Mouse (Mus musculus): Measurements from ENCODE around the gene Map4k5. TPM values are rescaled to one million over a fixed set of nuclear protein-coding genes. Genes with fewer than 3 reads are reported as not detected.

The Map4k5 gene
- polyA plus RNA-seq, 1 experiment: 6.7 TPM

GRCm38 (mm10) chr12:69831239-69831910 is 61.6 kb downstream of the Map4k5 start:
- H3K36me3 ChIP-seq (ENCODE audit: control insufficient read depth, insufficient read depth, low read length): peaks cover 18% of the 10 kb centered on the region
- DNase-seq (ENCODE audit: low read depth in 1 of 2, low spot score in 2 of 2): no peak
- no peak overlapping the region for H3K4me3 ChIP-seq (ENCODE audit: extremely low read depth, insufficient read depth, insufficient read length)
- no peak overlapping the region for H3K27ac ChIP-seq (ENCODE audit: insufficient read depth, low read length)
- WGBS: 94% methylated on average over 9 of the region's 9 CpGs
- H3K27me3 ChIP-seq (ENCODE audit: control insufficient read depth, insufficient read depth, low read length): no peaks in the 10 kb centered on the region
- no peak for TF ChIP-seq POLR2A (IDR thresholded peaks at IDR 0.05; ENCODE audit: low read depth, low read length)
- TF ChIP-seq CTCF (IDR thresholded peaks at IDR 0.05; ENCODE audit: extremely low read depth, insufficient read depth, insufficient read length, insufficient replicate concordance): no peak
- H3K4me1 ChIP-seq (ENCODE audit: control insufficient read depth, insufficient read depth, insufficient read length): no peaks in the 10 kb centered on the region

- TF ChIP-seq CTCF (IDR thresholded peaks at IDR 0.05; ENCODE audit: extremely low read depth, insufficient read depth, insufficient read length, insufficient replicate concordance) (no peak), POLR2A (IDR thresholded peaks at IDR 0.05; ENCODE audit: low read depth, low read length) (no peak)
- no peaks in the 10 kb centered on the region for H3K27me3 ChIP-seq (ENCODE audit: control insufficient read depth, insufficient read depth, low read length)
- WGBS: 87% methylated on average over 2 of the region's 2 CpGs
- H3K4me3 ChIP-seq (ENCODE audit: extremely low read depth, insufficient read depth, insufficient read length): no peak overlapping the region
- DNase-seq (ENCODE audit: low read depth in 1 of 2, low spot score in 2 of 2): no peak
- peaks cover 24% of the 10 kb centered on the region for H3K36me3 ChIP-seq (ENCODE audit: control insufficient read depth, insufficient read depth, low read length)
- no peak overlapping the region for H3K27ac ChIP-seq (ENCODE audit: insufficient read depth, low read length)
- no peaks in the 10 kb centered on the region for H3K4me1 ChIP-seq (ENCODE audit: control insufficient read depth, insufficient read depth, insufficient read length)
Observed at GRCm38 (mm10) chr12:69828214-69828613, 64.8 kb downstream of the Map4k5 start.

- H3K27me3 ChIP-seq (ENCODE audit: control insufficient read depth, insufficient read depth, low read length): no peaks in the 10 kb centered on the region
- no peak for DNase-seq (ENCODE audit: low read depth in 1 of 2, low spot score in 2 of 2)
- H3K4me3 ChIP-seq (ENCODE audit: extremely low read depth, insufficient read depth, insufficient read length): no peak overlapping the region
- no peak overlapping the region for H3K27ac ChIP-seq (ENCODE audit: insufficient read depth, low read length)
- TF ChIP-seq CTCF (IDR thresholded peaks at IDR 0.05; ENCODE audit: extremely low read depth, insufficient read depth, insufficient read length, insufficient replicate concordance) (no peak), POLR2A (IDR thresholded peaks at IDR 0.05; ENCODE audit: low read depth, low read length) (no peak)
- 88% methylated on average over 9 of the region's 9 CpGs for WGBS
- H3K36me3 ChIP-seq (ENCODE audit: control insufficient read depth, insufficient read depth, low read length): peaks cover 33% of the 10 kb centered on the region
- no peaks in the 10 kb centered on the region for H3K4me1 ChIP-seq (ENCODE audit: control insufficient read depth, insufficient read depth, insufficient read length)
Observed at GRCm38 (mm10) chr12:69824881-69825597, 68.0 kb downstream of the Map4k5 start.

- Histone ChIP-seq H3K4me1 (ENCODE audit: control insufficient read depth, insufficient read depth, insufficient read length) (no peaks in the 10 kb centered on the region), H3K36me3 (ENCODE audit: control insufficient read depth, insufficient read depth, low read length) (peaks cover 18% of the 10 kb centered on the region; the same call in 1 of the 2 replicates), H3K4me3 (ENCODE audit: extremely low read depth, insufficient read depth, insufficient read length) (no peak overlapping the region), H3K27me3 (ENCODE audit: control insufficient read depth, insufficient read depth, low read length) (no peaks in the 10 kb centered on the region), H3K27ac (ENCODE audit: insufficient read depth, low read length) (no peak overlapping the region)
- 90% methylated on average over 6 of the region's 6 CpGs for WGBS
- no peak for DNase-seq (ENCODE audit: low read depth in 1 of 2, low spot score in 2 of 2)
- no peak for TF ChIP-seq CTCF (IDR thresholded peaks at IDR 0.05; ENCODE audit: extremely low read depth, insufficient read depth, insufficient read length, insufficient replicate concordance)
- no peak for TF ChIP-seq POLR2A (IDR thresholded peaks at IDR 0.05; ENCODE audit: low read depth, low read length)
Observed at GRCm38 (mm10) chr12:69814272-69814671, 78.7 kb downstream of the Map4k5 start.

GRCm38 (mm10) chr12:69813596-69813995 is 79.4 kb downstream of the Map4k5 start:
- Histone ChIP-seq H3K36me3 (ENCODE audit: control insufficient read depth, insufficient read depth, low read length) (peaks cover 21% of the 10 kb centered on the region; the same call in 1 of the 2 replicates), H3K27me3 (ENCODE audit: control insufficient read depth, insufficient read depth, low read length) (no peaks in the 10 kb centered on the region), H3K27ac (ENCODE audit: insufficient read depth, low read length) (no peak overlapping the region), H3K4me3 (ENCODE audit: extremely low read depth, insufficient read depth, insufficient read length) (no peak overlapping the region), H3K4me1 (ENCODE audit: control insufficient read depth, insufficient read depth, insufficient read length) (no peaks in the 10 kb centered on the region)
- WGBS: 96% methylated on average over 2 of the region's 2 CpGs
- no peak for DNase-seq (ENCODE audit: low read depth in 1 of 2, low spot score in 2 of 2)
- TF ChIP-seq POLR2A (IDR thresholded peaks at IDR 0.05; ENCODE audit: low read depth, low read length): no peak
- no peak for TF ChIP-seq CTCF (IDR thresholded peaks at IDR 0.05; ENCODE audit: extremely low read depth, insufficient read depth, insufficient read length, insufficient replicate concordance)

GRCm38 (mm10) chr12:69812986-69813385 is 80.0 kb downstream of the Map4k5 start:
- no peak overlapping the region for H3K27ac ChIP-seq (ENCODE audit: insufficient read depth, low read length)
- DNase-seq (ENCODE audit: low read depth in 1 of 2, low spot score in 2 of 2): no peak
- TF ChIP-seq CTCF (IDR thresholded peaks at IDR 0.05; ENCODE audit: extremely low read depth, insufficient read depth, insufficient read length, insufficient replicate concordance) (no peak), POLR2A (IDR thresholded peaks at IDR 0.05; ENCODE audit: low read depth, low read length) (no peak)
- no peaks in the 10 kb centered on the region for H3K4me1 ChIP-seq (ENCODE audit: control insufficient read depth, insufficient read depth, insufficient read length)
- WGBS: 93% methylated on average over 3 of the region's 3 CpGs
- H3K27me3 ChIP-seq (ENCODE audit: control insufficient read depth, insufficient read depth, low read length): no peaks in the 10 kb centered on the region
- peaks cover 21% of the 10 kb centered on the region; the same call in 1 of the 2 replicates for H3K36me3 ChIP-seq (ENCODE audit: control insufficient read depth, insufficient read depth, low read length)
- no peak overlapping the region for H3K4me3 ChIP-seq (ENCODE audit: extremely low read depth, insufficient read depth, insufficient read length)

GRCm38 (mm10) chr12:69811976-69812375 is 81.0 kb downstream of the Map4k5 start:
- no peaks in the 10 kb centered on the region for H3K27me3 ChIP-seq (ENCODE audit: control insufficient read depth, insufficient read depth, low read length)
- peaks cover 23% of the 10 kb centered on the region; the same call in 1 of the 2 replicates for H3K36me3 ChIP-seq (ENCODE audit: control insufficient read depth, insufficient read depth, low read length)
- 77% methylated on average over 1 of the region's 1 CpGs for WGBS
- no peak overlapping the region for H3K27ac ChIP-seq (ENCODE audit: insufficient read depth, low read length)
- H3K4me1 ChIP-seq (ENCODE audit: control insufficient read depth, insufficient read depth, insufficient read length): no peaks in the 10 kb centered on the region
- no peak for DNase-seq (ENCODE audit: low read depth in 1 of 2, low spot score in 2 of 2)
- TF ChIP-seq POLR2A (IDR thresholded peaks at IDR 0.05; ENCODE audit: low read depth, low read length): no peak
- TF ChIP-seq CTCF (IDR thresholded peaks at IDR 0.05; ENCODE audit: extremely low read depth, insufficient read depth, insufficient read length, insufficient replicate concordance): no peak
- no peak overlapping the region for H3K4me3 ChIP-seq (ENCODE audit: extremely low read depth, insufficient read depth, insufficient read length)

Measured in spleen, adult 2 months (tissue).